Mouse (Mus musculus): ENCODE data around the gene Kif21b. TPM values are rescaled to one million over a fixed set of nuclear protein-coding genes. Genes with fewer than 3 reads are reported as not detected.
A peak's percentile ranks its signal among the peaks of the same experiment; 100 is the strongest.

Kif21b gene
- polyA plus RNA-seq, 1 experiment from 2014 or later: 4.9 TPM

DNA sequence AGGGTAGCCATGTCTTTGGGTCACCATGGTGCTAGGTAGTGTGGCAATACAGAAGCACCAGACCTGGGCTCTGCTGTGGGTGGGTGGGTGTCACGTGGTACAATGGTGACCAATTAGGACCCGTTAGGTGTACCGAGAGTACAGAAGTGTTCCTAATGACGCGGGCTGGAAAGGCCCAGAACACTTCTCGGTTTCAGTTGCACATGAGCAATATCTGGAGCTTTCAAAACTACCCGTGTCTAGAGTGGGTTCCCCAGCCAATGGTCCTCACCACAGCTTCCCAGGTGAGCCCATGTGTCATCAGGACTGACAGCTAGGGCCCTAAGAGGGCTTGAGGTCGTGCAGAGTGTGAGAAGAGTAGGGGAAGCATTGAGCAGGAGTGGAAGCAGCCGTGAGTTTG is 14.1 kb upstream of the Kif21b start:
- Histone ChIP-seq H3K36me3 (no peaks in the 10 kb centered on the region), H3K4me1 (peaks cover 21% of the 10 kb centered on the region), H3K9me3 (replicated peaks) (0 out of 2 replicates have a peak, but pooled peaks cover 3% of the 10 kb centered on the region), H3K27ac (replicated peaks) (no peak overlapping the region), H3K4me3 (no peak overlapping the region), H3K27me3 (ENCODE audit: low read depth, poor library complexity, severe bottlenecking) (no peaks in the 10 kb centered on the region)
- 85% methylated on average over 9 of the region's 9 CpGs for WGBS
- DNase-seq (ENCODE audit: low spot score): no peak

DNA sequence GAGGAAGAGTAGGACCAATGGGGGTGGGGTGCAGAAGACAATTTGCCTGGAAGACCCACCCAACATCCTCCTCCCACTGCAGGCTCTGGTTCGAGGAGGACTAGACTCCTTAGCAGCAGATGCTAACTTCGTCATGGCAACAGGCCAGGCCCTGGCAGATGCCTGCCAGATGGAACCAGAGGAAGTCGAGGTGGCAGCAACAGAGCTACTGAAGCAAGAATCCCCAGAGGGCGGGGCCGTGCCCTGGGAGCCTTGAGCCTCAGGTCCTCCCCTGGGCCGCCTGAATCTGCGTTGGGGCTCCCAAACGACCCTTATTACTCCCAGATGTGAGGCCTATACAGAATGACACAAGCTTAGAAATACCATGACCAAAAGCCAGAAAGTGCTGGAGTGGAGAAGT is 12.3 kb upstream of the Kif21b start:
- Histone ChIP-seq H3K27me3 (ENCODE audit: low read depth, poor library complexity, severe bottlenecking) (no peaks in the 10 kb centered on the region), H3K9me3 (replicated peaks) (no peaks in the 10 kb centered on the region), H3K4me1 (peaks cover 21% of the 10 kb centered on the region), H3K4me3 (no peak overlapping the region), H3K27ac (replicated peaks) (peak overlapping the region; percentile 52; the same call in 1 of the 2 replicates), H3K36me3 (no peaks in the 10 kb centered on the region)
- 40% methylated on average over 8 of the region's 8 CpGs for WGBS
- no peak for DNase-seq (ENCODE audit: low spot score)

DNA sequence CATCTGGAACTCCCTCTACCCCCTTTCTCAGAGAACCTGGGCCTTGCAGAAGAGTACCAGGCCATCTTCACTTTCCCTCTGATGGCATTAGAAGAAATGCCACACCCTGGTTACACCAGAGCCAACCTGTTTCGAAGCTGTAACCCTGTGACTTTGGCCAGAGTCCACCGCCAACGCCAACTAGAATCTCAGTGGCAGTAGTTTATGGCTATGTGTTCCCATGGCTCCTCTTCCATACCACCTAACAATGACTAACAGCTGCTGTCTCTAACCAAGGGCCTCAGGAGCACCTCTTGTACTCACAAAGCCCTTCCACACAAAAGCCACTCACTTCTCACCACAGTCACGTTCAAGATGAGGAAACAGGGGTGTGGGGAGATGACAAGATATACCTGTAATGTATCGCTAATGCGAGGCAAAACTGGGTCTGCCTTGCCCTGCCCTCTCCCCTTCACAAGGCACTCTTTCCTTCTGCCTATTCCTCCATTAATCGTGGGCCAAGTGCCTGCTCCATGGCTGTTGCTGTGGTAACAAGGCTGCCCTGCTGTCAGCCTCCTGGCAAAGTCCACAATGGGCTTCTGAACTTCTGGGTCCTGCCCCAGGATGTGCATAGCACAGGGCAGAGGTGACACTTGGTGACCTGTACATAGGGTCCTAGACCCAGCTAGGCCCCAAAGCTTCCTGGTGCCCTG is 11.5 kb upstream of the Kif21b start:
- Histone ChIP-seq H3K27ac (replicated peaks) (peak overlapping the region; percentile 52; the same call in 1 of the 2 replicates), H3K27me3 (ENCODE audit: low read depth, poor library complexity, severe bottlenecking) (no peaks in the 10 kb centered on the region), H3K4me1 (peaks cover 21% of the 10 kb centered on the region), H3K36me3 (no peaks in the 10 kb centered on the region), H3K9me3 (replicated peaks) (no peaks in the 10 kb centered on the region), H3K4me3 (no peak overlapping the region)
- WGBS: 83% methylated on average over 7 of the region's 7 CpGs
- no peak for DNase-seq (ENCODE audit: low spot score)

DNA sequence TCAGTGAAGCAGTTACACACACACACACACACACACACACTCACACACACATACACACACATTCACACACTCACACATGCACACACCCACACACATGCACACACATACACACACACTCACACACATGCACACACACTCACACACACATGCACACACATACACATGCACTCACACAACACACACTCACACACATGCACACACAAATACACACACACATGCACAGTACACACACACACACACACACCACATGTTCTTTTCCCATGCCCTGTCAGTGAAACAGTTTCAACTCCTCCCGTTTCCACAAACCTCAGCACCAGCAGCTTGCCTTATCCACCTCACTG is 11.0 kb upstream of the Kif21b start:
- Histone ChIP-seq H3K36me3 (no peaks in the 10 kb centered on the region), H3K27ac (replicated peaks) (0 out of 2 replicates have a peak overlapping the region, but pooled peaks have one; percentile 52), H3K4me3 (no peak overlapping the region), H3K4me1 (peaks cover 21% of the 10 kb centered on the region), H3K27me3 (ENCODE audit: low read depth, poor library complexity, severe bottlenecking) (no peaks in the 10 kb centered on the region), H3K9me3 (replicated peaks) (no peaks in the 10 kb centered on the region)
- 72% methylated on average over 1 of the region's 1 CpGs for WGBS
- no peak for DNase-seq (ENCODE audit: low spot score)

DNA sequence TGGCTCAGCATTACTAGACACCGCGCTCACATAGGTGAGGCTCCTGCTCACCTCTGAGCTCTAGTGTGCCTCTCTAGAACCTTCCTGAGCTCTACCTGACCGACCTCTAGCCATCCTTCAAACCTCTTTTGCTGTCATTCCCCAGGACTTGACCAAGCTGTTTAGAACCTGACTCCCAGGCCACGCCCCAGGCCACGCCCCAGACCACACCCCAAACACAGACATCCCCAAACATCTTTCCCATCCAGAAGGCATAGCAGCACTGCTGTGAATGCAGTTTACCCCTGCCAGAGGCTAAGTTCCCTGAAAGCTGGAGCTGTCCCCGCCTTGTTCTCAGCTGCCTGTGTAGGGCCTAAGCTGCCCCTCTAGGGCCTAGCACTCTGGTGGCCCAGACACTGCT is 10.4 kb upstream of the Kif21b start:
- H3K27ac ChIP-seq (replicated peaks): no peak overlapping the region
- WGBS: 51% methylated on average over 6 of the region's 6 CpGs
- no peak overlapping the region for H3K4me3 ChIP-seq
- H3K36me3 ChIP-seq: no peaks in the 10 kb centered on the region
- no peaks in the 10 kb centered on the region for H3K27me3 ChIP-seq (ENCODE audit: low read depth, poor library complexity, severe bottlenecking)
- peaks cover 21% of the 10 kb centered on the region for H3K4me1 ChIP-seq
- DNase-seq (ENCODE audit: low spot score): no peak
- no peaks in the 10 kb centered on the region for H3K9me3 ChIP-seq (replicated peaks)

DNA sequence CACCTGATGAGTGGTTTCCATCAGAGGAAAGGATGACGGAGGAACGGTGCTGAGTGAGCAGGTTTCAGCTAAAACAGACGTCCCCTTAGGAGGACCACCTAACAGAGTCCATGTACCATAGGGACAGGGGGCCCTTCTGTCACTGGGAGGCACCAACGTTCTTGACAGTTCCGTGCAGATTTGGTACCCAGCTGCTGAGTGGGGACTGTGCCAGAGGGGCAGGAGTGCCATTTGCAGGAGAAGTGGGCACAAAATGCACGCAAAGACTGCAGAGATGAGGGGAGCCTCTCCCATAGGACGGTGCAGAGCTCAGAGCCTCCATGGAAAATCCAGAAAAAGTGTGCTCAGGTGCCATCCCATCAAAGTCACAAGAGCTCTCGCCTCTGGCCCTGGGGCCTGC is 9.2 kb upstream of the Kif21b start:
- Histone ChIP-seq H3K36me3 (no peaks in the 10 kb centered on the region), H3K27ac (replicated peaks) (no peak overlapping the region), H3K4me1 (peaks cover 21% of the 10 kb centered on the region), H3K9me3 (replicated peaks) (no peaks in the 10 kb centered on the region), H3K27me3 (ENCODE audit: low read depth, poor library complexity, severe bottlenecking) (no peaks in the 10 kb centered on the region), H3K4me3 (no peak overlapping the region)
- WGBS: 90% methylated on average over 8 of the region's 8 CpGs
- DNase-seq (ENCODE audit: low spot score): no peak

DNA sequence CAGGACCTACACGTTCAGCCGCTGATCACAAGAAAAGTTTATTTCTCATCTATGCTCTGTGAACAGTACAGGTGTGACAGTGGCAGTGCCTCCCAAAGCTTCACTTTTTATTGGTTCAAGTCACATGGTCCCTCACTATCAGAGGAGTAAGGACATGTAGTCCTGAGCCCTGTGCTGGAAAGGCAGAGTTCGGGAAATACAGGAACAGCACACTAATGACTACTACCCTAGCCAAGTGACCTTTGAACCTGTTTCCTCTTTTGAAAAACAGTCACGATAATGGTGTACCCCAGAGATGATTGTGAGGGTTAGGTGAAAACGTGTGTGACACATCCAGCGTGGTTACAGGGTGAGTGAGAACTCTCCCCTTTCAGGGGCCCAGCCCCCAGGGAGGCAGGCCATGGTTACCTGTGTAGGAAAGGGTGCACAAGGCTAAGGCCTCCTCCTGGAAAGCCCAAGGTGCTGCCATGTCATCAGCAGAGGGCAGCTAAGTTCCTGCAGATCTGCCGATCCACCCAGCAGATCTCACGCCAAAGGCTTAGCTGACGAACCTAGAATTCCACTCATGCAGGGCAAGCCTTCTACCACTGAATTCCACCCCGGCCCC is 4.9 kb upstream of the Kif21b start:
- Histone ChIP-seq H3K4me3 (no peak overlapping the region), H3K36me3 (no peaks in the 10 kb centered on the region), H3K9me3 (replicated peaks) (no peaks in the 10 kb centered on the region), H3K27me3 (ENCODE audit: low read depth, poor library complexity, severe bottlenecking) (peaks cover 24% of the 10 kb centered on the region), H3K27ac (replicated peaks) (no peak overlapping the region), H3K4me1 (peaks cover 26% of the 10 kb centered on the region)
- 87% methylated on average over 10 of the region's 10 CpGs for WGBS
- no peak for DNase-seq (ENCODE audit: low spot score)

DNA sequence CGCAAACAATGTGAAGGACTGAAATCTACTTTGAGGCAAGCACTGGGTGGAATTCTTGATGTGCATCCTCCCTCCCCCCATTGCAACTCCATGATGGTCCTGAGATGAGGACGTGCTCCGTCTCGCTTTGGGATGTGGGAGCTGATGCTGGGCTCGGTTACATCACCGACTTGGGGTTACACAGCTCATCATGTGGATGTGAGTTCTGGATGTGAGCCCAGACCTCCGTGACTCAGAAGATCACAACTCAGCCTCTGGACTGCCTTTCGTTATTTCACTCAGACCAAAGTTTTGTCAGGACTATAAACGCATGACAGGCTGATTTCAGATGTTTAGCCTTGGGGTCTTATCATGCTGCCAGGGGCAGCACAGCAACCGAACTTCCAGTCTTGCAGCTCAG is 4.3 kb upstream of the Kif21b start:
- Histone ChIP-seq H3K4me3 (no peak overlapping the region), H3K27ac (replicated peaks) (no peak overlapping the region), H3K4me1 (peaks cover 32% of the 10 kb centered on the region), H3K9me3 (replicated peaks) (no peaks in the 10 kb centered on the region), H3K36me3 (no peaks in the 10 kb centered on the region), H3K27me3 (ENCODE audit: low read depth, poor library complexity, severe bottlenecking) (peaks cover 24% of the 10 kb centered on the region)
- WGBS: 90% methylated on average over 10 of the region's 10 CpGs
- no peak for DNase-seq (ENCODE audit: low spot score)

DNA sequence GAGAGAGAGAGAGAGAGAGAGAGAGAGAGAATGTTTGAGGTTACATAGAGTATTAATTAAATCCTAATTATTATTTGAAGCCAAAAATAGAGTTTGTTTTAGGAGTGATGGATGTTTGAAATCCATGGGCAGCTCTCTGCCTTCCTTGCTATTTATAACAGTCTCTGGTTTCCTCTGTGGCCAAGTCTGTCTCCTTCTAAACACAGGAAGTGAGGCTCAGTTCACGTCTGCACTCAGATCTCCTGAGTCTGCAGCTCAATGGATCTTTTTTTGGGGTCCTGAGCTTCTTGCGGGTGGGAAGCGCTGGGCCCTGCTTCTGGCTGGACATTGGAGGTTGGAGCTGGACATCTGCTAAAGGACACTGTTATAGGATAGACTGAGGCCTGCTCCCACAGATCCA is 3.3 kb upstream of the Kif21b start:
- DNase-seq (ENCODE audit: low spot score): no peak
- peaks cover 33% of the 10 kb centered on the region for H3K27me3 ChIP-seq (ENCODE audit: low read depth, poor library complexity, severe bottlenecking)
- 81% methylated on average over 3 of the region's 3 CpGs for WGBS
- H3K27ac ChIP-seq (replicated peaks): no peak overlapping the region
- H3K9me3 ChIP-seq (replicated peaks): no peaks in the 10 kb centered on the region
- peaks cover 42% of the 10 kb centered on the region for H3K4me1 ChIP-seq
- no peak overlapping the region for H3K4me3 ChIP-seq
- H3K36me3 ChIP-seq: no peaks in the 10 kb centered on the region

DNA sequence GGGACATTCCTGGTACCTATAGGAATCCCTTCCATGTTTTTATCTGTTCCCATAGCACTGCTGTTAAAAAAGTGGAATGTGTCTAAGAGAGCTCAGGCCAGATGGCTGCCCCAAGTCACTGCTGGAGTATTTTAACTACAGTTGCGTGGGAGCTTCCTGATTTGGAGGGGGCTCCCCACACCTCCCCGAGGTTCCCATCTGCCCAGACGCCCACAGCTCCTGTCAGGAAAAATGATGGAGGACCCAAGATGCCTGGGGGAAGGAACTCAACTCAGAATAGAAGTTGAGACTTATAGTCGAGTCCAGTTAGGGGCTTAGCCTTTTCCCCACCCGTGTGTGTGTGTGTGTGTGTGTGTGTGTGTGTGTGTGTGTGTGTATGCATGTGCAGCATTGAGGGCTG is 2.8 kb upstream of the Kif21b start:
- no peaks in the 10 kb centered on the region for H3K9me3 ChIP-seq (replicated peaks)
- DNase-seq (ENCODE audit: low spot score): no peak
- H3K27ac ChIP-seq (replicated peaks): no peak overlapping the region; the same call in 1 of the 2 replicates
- no peak overlapping the region for H3K4me3 ChIP-seq
- peaks cover 47% of the 10 kb centered on the region for H3K4me1 ChIP-seq
- 80% methylated on average over 5 of the region's 5 CpGs for WGBS
- H3K36me3 ChIP-seq: no peaks in the 10 kb centered on the region
- peaks cover 38% of the 10 kb centered on the region for H3K27me3 ChIP-seq (ENCODE audit: low read depth, poor library complexity, severe bottlenecking)

DNA sequence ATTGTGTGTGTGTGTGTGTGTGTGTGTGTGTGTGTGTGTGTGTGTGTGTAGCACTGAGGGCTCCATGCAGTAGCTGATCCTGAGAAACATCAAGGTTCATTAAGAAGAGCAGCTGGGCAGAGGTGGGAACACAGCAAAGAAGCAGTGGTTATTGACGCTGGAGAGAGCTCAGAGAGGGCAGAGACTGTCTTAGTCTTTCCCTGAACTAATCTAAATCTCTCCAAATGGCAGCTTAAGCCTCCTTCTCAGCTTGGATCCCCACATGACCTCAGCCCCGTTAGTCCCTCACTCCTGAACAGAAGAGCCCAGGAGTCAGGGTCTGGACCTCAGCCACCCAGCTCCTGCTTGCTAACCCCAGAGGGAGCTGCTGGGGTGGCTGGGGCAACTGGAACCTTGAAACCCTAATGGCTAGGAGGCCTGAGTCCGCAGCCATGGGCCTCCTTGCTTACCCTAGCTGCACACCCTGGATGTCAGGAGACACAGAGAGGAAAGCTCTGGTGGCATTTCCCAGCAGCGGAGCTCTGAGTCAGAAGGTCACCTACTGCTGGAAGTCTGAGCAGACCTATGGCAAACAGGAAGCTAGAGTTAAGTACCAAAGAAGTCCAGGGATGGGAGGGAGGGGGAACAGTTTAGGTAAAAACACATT is 2.1 kb upstream of the Kif21b start:
- no peak for DNase-seq (ENCODE audit: low spot score)
- peaks cover 54% of the 10 kb centered on the region for H3K4me1 ChIP-seq
- 58% methylated on average over 4 of the region's 4 CpGs for WGBS

DNA sequence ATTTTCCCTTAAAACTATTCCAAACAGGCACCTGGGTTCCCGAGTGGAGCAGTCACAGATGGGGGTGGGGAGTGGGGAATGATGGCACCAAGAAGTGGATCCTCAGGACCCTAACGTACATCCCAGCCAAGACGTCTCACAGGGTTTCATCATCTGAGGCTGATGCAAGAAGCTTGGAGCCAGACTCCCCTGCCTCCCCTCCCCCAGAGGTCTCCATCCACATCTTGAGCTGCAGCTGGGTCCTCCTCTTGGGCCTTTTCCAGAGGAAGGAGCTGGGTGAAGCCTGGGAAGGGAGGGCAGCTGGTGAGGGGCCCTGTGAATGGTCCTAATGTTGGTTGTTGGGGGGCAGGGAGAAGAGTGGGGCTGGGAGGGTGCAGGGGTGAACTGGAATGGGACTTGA is 1.1 kb upstream of the Kif21b start:
- 71% methylated on average over 3 of the region's 3 CpGs for WGBS
- Histone ChIP-seq H3K9me3 (replicated peaks) (no peaks in the 10 kb centered on the region), H3K36me3 (no peaks in the 10 kb centered on the region), H3K27me3 (ENCODE audit: low read depth, poor library complexity, severe bottlenecking) (peaks cover 55% of the 10 kb centered on the region), H3K4me3 (peak overlapping the region; percentile 91), H3K4me1 (peaks cover 64% of the 10 kb centered on the region), H3K27ac (replicated peaks) (peak overlapping the region; percentile 73)
- DNase-seq (ENCODE audit: low spot score): no peak

More for the DNA sequence above, 2.1 kb upstream of the Kif21b start:
- Histone ChIP-seq H3K36me3 (no peaks in the 10 kb centered on the region), H3K27ac (replicated peaks) (peak overlapping the region; percentile 52), H3K27me3 (ENCODE audit: low read depth, poor library complexity, severe bottlenecking) (peaks cover 45% of the 10 kb centered on the region), H3K4me3 (no peak overlapping the region), H3K9me3 (replicated peaks) (no peaks in the 10 kb centered on the region)

DNA sequence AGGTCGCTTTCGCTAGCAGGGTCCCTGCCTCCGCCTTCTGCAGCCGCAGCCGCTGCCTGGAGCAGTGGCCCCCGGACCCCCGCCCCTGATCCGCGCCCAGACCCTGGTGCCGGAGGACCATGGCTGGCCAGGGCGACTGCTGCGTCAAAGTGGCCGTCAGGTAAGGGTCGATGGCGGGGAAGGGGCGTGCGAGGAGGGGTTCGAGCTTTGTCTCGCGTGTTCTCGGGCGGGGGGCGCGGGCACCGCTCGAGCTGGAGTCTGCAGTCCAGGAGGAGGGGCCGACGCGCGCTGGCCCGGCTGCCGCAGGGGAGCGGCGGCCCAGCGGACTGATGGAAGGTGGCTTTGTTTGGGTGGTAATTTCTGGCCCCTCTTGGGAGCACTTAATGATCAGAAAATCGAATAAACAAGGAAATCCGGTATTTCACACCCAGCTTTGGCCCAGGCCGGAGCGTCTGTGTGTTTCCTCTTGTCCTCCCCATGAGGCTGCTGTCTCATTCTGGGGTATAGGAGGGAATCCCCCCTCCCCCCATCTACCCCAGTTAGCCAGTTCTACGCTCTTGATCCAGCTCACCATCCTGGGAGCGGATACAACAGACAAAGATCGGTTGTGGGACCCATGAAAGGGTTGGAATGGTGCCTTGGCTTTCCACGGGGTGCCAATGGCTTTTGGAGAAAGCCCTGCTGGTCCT is 558 bp downstream of the Kif21b start:
- no peaks in the 10 kb centered on the region for H3K36me3 ChIP-seq
- peak overlapping the region; percentile 91 for H3K4me3 ChIP-seq
- 1% methylated on average over 43 of the region's 43 CpGs for WGBS
- peaks cover 81% of the 10 kb centered on the region for H3K4me1 ChIP-seq
- no peaks in the 10 kb centered on the region for H3K9me3 ChIP-seq (replicated peaks)
- peak overlapping the region; percentile 93 for H3K27ac ChIP-seq (replicated peaks)
- DNase-seq (ENCODE audit: low spot score): no peak
- H3K27me3 ChIP-seq (ENCODE audit: low read depth, poor library complexity, severe bottlenecking): peaks cover 63% of the 10 kb centered on the region
